Mouse (Mus musculus): Measurements from ENCODE around the gene Rgp1.
A peak's percentile ranks its signal among the peaks of the same experiment; 100 is the strongest.

The Rgp1 gene

DNA sequence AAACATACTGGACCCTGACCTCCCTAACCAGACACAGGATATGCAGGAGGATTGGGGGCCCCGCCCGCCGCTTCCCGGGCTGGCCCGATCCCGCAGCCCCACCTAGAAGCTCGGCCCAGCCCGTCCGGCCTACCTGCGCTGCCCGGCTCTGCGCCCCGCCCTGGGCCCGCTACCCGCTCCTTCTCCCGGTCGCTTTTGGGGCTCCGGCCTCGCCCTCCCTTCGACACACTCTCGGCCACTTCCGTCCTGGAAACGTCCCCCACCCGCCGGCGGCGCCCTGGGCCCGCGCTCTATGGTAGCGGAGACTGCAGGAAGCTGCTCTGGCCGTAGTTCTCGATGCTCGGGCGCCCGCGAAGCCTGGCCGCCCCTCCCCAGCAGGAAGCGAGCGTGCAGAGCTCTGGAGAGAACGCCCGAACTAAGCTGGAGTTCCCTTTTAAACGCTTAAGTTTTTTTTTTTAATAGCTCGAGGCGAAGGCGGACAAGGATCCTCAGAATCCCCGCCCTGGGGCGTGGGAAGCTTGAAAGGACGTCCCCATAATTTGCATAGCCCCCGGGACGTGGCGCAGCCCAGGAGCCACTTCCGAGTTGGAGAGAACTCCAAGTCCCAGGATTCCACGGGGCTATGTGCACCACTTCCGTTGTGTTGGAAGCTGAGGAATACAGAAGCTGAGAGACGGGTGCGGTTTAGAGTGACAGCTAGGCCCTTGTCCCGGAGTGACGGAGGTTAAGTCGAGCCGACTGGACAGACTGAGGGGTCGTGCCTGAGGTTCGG is 16.3 kb upstream of the Rgp1 start, which contains the start of the genes Creb3 and Tln1:
Gene Creb3 (plus strand): TSS at position 336 of the 772 bp plus-strand sequence.
Gene Tln1 (minus strand): TSS at position 695 of the 772 bp plus-strand sequence.
- DNase-seq (ENCODE audit: low spot score): peak; percentile 84

DNA sequence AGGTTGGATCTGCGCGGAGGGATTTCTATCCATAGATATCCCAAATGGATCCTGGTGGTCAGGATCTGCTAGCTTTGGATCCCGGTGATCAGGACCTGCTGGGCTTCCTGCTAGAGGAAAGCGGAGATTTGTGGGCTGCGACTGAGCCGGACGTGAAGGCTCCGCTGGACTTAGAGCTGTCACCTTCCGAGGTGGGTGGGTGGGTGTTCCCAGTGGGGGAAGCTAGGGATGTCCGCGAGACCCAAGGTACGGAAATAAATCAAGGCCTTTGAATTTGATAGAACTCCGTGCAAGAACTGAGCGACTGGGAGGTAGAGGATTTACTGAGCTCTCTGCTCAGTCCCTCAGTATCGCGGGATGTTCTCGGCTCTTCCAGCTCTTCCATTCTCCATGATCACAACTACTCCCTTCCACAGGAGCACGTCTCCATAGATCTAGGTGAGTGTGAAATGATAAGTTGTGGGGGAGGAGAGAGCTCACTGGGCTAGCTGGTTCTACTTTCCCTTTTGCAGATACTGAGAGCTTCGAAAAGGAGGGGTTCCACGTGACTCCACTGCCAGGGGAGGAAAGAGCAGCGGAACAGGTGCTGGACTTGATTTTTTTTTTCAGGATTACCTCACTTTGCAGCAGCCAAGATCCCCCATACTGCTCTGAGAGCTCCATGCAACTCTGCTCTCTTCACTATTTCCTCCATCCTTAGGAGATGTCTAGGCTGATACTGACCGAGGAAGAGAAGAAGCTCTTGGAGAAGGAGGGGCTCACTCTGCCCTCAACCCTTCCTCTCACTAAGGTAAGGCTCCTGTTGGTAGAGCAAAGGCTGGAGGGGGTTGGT is 15.5 kb upstream of the Rgp1 start:
- DNase-seq (ENCODE audit: low spot score): no peak

DNA sequence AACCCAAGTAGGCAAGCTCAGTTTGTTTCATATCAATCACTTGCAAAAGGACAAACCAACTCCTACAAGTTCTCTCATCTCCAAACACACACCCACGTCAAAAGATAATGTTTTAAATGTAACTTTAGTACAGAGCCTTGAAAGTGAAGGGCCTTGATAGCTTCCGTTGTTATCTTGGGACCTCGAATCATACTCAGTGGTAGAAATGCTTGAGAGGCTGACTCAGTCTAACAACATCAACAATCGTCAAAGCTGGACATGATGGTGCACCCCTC is 15.0 kb upstream of the Rgp1 start:
- no peak for DNase-seq (ENCODE audit: low spot score)

DNA sequence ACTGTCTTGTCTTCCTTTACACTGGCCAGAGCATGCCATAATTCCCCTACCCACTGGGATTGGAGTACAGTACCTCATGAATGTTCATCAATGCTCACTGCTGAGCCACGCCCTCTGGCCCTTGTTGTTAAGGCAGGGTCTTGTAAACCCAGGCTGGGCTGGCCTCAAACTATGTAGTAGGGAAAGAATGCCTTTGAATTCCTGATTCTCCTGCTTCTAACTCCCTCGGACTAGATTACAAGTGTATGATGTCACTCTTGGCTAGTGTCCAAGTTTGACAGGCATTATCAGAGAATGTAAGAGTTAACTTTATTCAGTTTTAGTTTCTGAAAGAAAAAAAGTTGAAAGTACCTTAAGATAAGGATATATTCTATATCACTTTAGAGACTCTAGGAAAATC is 14.3 kb upstream of the Rgp1 start:
- DNase-seq (ENCODE audit: low spot score): no peak

DNA sequence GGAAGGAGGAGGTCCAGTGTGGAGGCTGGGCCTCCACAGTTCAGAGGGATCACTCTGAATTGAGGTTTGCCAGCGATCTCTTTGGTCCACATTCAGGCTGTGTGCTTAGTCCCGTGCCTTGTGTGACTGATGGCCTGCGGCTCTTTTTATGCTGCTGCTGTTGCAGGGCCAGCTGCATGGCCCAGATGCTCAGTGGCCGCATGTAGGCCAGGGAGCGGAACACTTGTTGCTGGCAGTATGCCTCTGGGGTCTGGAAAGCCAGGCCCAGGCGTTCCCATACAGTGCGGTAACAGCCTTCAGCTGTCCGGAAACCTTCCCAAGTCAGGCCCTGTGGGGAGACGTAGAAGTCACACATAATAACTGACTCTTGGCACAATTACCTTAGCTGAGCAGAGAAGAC is 11.4 kb upstream of the Rgp1 start:
- no peak for DNase-seq (ENCODE audit: low spot score)

DNA sequence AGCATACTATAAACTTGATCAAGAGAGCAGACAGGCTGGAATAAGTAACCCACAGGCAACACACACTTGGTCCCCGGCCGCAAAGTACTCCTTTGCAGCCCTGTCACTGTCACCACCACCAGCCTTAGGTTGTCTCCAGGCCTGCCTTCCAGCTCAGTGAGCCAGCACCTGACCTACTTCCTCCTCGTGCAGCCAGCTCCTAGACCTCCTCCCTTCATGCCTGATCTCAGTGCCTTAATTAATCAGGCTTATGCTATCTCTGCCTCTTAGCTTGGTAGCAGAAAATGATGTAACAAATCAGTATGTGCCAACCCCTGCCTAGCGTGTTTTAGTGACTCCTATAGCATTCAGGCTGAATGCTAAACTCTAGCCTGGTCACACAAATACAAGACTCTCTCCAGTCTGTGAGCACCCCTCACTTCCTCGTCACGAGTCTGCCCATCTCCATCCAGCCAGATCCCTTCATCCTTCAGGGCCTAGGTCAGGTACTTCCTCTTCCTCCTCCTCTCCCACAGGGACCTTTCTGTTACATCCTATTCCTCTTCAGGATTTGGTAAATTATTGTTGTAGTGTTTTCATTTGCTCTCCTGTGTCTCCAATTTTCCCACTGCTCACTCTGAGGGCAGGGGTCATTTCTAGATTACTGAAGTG is 7.0 kb upstream of the Rgp1 start:
- no peak for DNase-seq (ENCODE audit: low spot score)

DNA sequence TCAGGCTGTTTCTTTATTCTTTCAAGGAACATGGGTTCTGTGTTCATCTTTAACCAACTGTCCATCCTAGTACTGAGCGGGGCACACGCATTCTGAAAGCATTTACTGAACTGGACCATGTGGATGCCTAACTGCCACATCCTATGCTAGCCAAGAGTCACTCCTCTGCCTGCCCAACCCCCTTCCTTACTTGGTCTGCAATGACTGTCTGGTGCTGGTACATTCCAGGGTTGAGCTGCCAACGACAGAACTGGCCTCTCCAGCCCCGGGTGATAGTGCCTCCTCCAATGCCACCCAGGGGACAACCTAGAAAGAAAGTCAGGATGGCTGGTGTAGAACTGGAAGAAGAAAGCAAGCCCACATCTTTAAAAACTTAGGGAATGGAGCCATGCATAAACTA is 5.0 kb upstream of the Rgp1 start:
- no peak for DNase-seq (ENCODE audit: low spot score)

DNA sequence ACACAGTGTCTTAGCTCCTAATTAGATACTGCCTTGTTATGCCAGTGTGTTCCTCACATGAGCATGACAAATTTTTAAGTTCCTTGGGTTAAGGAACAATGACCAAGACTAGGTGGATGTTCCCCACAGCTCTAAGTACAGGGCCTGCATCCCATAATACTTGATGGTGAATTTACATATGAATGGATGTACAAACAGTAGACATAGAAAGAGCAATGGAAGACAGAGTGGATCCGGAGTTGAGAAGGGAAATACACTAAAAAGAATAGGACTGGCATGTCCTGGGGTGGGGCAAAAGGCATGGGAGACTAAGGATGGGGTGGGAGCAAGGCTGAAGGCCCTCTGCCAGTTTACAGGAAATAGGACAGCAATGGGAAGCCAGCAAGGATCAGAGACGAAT is 3.2 kb upstream of the Rgp1 start:
- no peak for DNase-seq (ENCODE audit: low spot score)

DNA sequence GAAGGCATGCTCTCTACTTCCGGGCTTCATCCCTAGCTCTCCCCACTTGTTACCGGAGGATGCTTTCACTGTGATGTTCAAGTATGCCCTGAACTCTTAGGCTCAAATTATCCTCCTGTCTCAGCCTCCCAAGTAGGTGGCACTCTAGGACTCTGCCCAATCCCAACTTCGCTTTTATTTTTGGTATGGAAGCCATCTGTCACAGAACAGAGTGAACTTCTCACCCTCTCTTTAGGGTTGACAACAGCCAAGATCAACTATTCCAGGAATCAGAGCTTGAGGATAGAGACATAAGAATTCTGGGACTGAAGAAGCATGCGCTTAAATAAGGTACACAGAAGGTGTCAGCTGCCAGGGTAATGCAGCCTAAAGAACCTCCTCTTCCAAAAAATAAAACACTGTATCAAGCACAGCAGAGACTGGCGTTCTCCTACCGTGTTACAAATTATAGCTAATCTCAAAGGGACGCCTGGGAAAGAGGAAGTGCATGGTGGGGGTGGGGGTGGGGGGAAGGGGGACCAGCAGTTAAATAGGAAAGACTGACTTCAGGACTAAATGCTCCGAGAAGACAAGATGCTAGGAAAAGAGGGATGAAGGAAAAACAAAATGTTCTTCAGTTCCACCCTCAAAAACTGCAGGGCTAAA is 1.2 kb upstream of the Rgp1 start:
- no peak for DNase-seq (ENCODE audit: low spot score)

DNA sequence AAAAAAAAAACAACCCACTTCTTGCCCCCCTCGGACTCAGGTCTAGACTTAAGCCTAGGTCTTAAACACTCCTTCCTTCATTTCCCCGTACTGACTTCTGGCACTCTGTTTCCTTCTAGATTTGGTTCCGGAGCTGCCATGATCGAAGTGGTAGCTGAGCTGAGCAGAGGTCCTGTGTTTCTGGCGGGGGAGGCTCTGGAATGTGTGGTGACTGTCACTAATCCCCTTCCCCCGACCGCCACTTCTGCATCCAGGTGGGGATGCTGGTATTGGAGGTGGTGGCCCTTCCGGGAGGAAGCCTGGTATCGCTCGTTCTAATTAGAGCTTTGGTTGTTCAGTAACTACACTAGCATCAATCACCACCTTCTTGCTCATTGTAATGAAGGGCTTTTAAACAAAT is 741 bp downstream of the Rgp1 start:
- DNase-seq (ENCODE audit: low spot score): no peak

DNA sequence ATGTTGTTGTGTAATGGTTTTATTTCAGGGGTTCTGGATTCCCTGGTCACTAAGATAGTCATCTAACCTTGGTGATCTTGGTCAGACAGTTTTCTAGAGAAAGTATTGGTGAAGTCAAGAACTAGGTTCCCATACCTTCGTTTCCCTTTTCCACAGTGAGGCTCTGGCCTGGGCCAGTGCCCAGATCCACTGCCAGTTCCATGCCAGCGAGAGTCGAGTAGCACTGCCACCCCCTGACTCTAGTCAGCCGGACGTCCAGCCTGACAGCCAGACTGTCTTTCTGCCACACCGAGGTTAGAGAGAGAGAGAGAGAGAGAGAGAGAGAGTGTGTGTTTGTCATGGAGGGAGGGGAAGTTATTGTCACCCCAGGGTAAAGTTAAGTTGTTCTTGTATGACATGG is 1.2 kb downstream of the Rgp1 start:
- no peak for DNase-seq (ENCODE audit: low spot score)

DNA sequence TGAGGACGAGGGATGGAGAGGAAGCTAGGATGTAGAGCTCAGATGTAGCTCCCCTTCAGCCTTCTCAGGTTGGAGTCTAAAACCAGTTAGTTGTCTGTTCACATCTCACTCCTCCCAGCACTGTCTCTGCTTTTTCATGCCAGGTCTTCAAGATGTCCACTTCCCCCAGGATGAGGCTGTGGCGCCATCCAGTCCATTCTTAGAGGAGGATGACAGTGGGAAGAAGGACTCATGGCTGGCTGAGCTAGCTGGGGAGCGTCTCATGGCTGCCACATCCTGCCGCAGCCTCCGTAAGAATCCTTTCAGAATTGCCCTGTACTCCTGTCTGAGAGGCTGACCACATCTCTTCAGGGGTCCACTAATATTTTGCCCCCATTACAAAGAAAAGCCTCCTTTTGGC is 2.2 kb downstream of the Rgp1 start:
- DNase-seq (ENCODE audit: low spot score): no peak

DNA sequence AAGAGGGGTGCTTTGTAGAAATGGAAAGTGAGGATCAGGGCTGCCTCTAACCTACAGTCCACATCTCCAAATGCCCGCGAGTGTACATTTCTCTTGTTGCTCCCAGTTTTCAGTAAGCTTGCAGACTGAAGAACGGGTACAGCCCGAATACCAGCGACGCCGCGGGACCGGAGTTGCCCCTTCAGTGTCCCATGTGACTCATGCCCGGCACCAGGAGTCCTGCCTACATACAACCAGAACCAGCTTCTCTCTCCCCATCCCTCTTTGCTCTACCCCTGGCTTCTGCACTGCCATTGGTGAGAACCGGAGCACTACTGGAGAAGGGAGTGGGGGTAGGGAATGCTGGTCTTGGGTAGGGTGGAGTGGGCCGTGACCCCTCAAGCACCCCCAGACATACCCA is 2.9 kb downstream of the Rgp1 start:
- no peak for DNase-seq (ENCODE audit: low spot score)

DNA sequence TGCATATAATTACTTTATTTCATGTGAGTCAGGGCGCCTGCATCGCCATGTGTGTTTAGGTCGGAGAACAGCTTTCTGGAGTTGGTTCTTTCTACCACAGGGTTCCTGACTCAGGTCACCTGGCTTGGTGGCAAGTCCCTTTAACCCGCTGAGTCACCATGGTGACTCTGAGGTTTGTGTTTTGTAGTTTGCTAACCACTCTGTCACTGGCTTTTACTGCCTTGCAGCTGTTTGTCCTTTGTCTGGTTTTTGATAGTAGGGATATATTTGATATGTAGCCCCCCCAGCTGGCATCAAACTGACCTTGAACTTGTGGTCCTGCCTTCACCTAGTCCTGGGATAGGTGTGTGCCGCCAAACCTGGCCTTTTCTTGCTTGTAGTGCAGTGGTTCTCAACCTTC is 3.7 kb downstream of the Rgp1 start:
- no peak for DNase-seq (ENCODE audit: low spot score)

DNA sequence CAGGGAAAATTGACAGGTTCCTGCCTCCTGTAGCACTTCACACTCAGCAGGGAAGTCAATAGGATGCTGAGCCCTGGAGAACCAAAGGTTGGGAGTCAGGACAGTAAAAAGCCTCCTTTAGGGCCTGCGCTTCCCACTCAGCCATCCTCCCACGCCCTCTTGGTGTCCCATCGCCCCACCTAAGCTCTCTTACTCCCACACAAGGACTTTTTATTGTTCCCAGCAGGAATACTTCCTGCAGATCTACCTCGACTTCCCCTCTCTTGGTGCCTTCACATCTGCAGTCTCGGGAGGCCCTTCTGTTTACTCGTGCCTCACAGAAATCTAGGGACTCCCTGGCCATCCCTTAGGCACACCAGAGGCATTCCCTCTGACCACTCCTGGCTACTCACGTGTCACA is 4.9 kb downstream of the Rgp1 start:
- no peak for DNase-seq (ENCODE audit: low spot score)

DNA sequence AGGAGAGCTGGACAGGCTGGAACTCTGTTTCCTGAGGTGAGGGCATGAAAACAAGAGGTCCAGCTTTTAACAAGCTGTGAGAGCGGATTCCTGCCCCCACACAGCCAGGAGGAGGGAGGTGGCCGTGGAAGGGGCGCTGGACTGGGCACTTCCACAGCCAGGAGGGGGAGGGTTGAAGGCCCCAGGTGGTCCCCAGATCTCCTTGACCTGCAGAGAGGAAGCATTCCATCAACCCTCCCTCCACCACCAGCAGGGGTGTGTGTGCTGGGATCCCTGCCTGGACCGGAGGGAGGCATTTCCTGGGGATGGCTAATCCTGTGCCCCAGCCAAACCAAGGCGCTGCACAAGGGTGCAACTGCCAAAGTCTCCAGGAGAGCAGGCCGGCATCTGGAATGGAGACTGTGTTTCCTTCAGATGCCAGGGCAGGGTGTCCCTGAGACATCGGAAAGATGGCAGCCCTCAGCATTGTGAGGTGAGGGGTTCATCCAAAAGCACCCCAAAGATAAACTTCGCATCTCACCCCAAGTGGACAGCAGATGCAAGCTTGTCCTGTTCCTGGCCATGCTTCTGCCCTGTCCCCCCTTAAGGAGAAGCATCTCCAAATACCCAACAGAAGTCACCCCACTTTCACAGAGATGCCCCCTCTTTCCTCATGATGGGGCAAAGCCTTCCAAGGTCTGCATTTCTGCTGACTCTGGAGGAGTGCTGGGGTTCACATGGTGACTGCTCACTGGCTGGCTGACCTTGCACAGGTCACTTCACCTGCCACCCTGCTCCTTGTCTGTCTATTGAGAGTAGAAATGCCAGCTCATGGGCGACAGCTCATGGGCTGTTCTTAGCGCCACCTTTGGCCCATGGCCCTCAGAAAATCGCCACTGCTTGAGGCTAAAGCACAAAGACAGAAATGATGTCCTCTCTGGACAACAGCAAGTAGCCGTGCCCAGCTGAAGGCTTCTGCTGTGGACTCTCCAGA is 6.2 kb downstream of the Rgp1 start, which contains the start of gene Msmp:
Gene Msmp (minus strand): TSS at position 51 of the 973 bp plus-strand sequence.
- DNase-seq (ENCODE audit: low spot score): no peak

DNA sequence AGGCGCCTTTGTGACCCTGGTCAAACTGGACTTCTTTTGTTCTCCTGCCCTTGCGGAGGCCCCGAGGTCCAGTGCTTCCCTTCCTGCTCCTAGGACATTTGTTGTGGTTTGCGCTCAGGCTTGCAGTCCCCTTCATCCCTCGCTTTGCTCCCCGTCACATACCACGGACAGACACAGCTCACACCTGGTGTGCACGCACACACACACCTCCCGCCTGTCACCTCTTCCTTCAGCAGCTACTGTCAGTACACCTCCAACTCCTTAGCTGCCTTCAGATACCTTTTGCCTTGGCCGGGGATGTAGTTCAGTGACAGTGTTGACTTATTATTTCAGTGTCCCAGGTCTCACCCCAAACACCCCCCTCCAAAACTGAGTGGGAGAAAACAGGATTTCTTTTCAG is 7.2 kb downstream of the Rgp1 start:
- DNase-seq (ENCODE audit: low spot score): no peak

DNA sequence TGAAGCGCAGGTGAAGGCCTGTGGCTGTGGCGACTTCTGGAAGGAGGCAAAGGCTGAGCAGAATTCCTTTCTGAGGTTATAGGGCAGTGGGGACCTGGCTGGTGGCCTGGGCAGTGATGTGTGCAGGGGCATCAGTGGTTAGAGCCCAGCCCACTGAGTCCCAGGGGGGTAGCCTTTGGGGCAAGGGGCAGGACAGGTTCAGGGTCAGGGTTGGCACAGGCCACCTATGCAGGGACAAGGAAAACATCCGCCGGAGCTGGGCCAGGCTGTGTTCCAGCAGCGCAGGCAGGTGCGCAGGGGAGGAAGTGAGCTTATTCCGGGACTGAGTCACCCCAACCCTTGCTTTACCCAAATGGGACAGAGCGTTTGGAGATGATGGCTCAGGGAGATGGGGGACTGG is 7.9 kb downstream of the Rgp1 start:
- DNase-seq (ENCODE audit: low spot score): no peak

DNA sequence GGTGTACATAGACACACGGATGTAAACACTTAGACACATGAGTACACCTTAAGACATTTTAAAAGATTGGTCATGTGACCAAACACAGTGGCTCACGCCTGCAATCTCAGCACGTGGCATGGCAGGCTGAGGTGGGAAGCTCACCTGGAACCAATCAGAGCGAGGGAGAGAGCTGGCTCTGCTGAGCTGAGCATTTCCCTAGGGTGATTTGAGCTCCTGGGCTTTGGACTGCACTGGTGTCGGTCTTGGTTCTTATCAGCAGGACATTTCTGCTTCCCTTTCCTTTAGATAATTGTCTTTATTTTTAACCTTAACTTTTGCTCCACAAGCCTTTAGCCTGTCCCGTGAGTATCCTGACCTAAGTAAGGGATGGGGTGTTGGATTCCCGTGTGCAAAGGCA is 9.2 kb downstream of the Rgp1 start:
- no peak for DNase-seq (ENCODE audit: low spot score)

DNA sequence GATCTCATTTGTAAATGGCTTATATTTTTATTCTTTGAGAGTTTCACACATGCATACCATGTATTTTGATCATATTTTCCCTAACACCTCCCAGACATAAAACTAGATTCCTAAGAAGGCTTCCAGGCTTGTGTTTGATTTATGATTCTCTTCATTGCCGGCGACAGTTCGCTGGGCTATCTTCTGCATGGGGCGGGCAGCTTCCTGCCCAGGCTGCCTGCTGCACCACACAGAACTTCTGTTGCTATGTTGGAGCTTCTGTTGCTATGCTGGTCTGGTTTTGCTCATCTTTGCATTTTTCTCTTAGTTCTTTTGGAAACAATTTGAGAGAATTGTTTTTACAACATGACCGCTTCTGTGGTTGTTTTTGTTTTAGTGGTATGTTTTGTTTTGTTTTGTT is 13.0 kb downstream of the Rgp1 start:
- DNase-seq (ENCODE audit: low spot score): no peak

DNA sequence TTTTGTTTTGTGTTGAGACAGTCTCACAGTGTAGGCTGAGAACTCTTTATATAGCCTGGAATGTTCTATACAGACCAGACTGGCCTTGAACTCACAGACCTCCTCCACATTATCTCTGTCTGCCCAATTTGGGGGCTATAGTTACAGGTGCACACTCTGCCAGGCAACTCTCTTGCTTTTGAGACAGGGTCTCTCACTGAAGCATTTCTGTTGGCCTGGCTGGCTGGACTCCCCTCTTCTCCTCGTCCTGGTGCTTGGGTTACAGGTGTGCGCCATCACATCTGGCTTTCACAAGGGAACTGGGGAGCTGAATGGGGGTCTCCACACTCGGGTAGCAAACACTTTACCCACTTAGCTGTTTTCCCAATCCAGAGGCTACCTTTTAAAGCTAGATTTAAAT is 13.4 kb downstream of the Rgp1 start:
- DNase-seq (ENCODE audit: low spot score): no peak
